Mouse (Mus musculus) embryo, embryonic 10 days (tissue): Measurements from ENCODE around the gene Pfkfb3.
A peak's percentile ranks its signal among the peaks of the same experiment; 100 is the strongest.

ENCODE experiments used
- DNase-seq: peaks from one replicate; pipeline ENCODE4 v3.0.0-alpha.2; 2015; ENCODE audit warnings: low spot score

Gene Pfkfb3

DNA sequence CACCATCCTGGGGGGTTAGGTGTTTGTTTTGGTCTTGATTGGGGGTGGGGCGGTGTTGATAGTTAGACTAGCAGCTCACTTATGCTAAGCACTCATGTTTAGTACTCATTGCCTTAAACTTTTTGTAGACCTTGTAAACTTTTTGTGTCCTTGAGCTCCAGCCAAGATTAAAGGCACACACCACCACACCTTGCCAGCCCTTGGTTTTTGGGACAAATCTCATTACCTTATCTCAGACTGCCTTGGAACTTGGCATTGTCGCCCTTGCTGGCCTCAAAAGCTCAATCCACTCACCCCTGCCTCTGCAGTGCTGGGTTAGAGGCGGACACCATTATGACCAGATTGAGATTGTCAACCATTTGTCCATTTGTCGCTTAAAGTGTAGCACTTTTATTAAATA lies 125.3 kb downstream of the Pfkfb3 start:
- DNase-seq = no peak

DNA sequence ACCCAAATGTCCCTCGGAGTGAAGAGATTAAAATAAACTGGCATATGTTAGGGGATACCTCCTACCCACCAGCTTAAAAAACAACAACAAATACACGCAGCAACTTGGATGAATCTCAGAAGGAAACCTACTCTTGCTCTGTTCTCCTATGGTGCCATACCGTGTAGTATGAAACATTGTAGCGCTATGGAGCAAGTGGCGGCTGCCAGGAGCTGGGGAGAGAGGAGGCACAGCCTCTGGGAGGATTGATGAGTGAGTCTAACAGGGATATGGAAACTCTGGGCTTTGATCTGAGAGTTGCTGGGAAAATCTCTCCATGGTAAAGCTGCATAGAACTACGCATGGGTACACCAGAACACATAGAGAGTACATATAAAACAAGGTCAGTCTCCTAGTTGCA lies 126.3 kb downstream of the Pfkfb3 start:
- no peak for DNase-seq

DNA sequence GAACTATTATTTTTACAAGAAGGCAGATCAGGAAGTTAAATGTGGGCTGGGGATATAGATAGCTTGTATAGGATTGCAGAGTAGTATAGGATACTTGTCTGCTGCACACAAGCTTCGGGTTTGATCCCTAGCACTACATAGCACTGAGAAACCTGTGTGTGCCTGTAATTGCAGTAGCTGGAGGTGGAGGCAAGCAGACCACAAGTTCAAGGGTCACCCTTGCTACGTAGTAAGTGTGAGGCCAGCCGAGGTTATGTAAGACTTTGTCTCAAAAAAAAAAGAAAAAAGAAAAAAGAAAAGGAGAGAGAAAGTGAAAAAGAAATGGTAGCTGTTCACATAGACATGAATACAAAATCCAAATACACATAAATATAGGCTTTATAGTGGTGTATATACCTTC lies 127.5 kb downstream of the Pfkfb3 start:
- DNase-seq = no peak

DNA sequence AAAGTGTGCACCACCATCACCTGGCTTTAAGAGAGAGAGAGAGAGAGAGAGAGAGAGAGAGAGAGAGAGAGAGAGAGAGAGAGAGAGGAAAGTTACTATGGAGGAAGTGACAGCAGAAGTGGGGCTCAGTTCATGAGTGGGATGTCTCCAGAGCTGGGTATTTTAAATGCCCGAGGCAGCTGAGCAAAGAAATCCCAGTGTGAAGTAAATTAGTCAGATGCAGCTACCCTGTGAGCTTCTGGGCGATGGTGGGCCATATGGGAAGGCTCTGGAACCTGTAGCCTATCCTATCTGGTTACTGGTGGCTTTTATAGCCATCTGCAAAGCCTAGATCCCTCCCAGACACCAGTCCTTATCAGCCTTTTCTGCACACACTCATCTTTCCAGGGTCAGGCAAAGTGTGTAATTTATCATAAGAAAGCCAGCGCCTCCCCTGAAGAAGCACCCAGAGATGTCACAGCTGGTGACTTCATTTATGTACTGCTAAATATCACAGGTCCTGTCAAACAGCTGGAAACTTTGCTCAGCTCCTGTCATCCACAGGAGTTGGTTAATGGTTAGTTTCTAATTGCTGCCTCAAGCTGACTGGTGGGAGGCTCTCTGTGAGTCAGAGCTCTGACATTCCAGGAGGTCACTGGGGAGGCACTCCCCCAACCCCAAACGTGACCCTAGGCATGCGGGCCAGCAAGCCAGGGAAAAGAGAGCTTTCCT lies 128.3 kb downstream of the Pfkfb3 start:
- peak; percentile 52 for DNase-seq

- no peak for DNase-seq
Measured at GRCm38 (mm10) chr2:11424252-11424651, 129.6 kb downstream of the Pfkfb3 start.

GRCm38 (mm10) chr2:11423421-11423820 lies 130.5 kb downstream of the Pfkfb3 start:
- no peak for DNase-seq

- DNase-seq = no peak
Measured at GRCm38 (mm10) chr2:11422384-11422783, 131.5 kb downstream of the Pfkfb3 start.
